Mouse (Mus musculus): ENCODE measurements around the gene Rpl23a.
"Not testable (repeated sequence)": the region's sequence is repeated elsewhere in the genome, so short reads cannot be mapped to it uniquely, and the experiment has no call there.

Gene Rpl23a

GRCm38 (mm10) chr11:78184702-78185101 is 1.3 kb upstream of the Rpl23a start:
- in situ Hi-C loops (cut with MboI, MseI) = not testable (repeated sequence)

GRCm38 (mm10) chr11:78183884-78184514 is 615 bp upstream of the Rpl23a start:
- in situ Hi-C loops (cut with MboI, MseI) = no loop called here

- in situ Hi-C loops (cut with MboI, MseI) = no loop called here
These were observed 934 bp downstream of the Rpl23a start for GRCm38 (mm10) chr11:78182450-78182849.

- in situ Hi-C loops (cut with MboI, MseI) = no loop called here
These were observed 1.5 kb downstream of the Rpl23a start for GRCm38 (mm10) chr11:78181830-78182357.

- in situ Hi-C loops (cut with MboI, MseI) = no loop called here
These were observed 3.2 kb downstream of the Rpl23a start for GRCm38 (mm10) chr11:78180081-78180761.

- in situ Hi-C loops (cut with MboI, MseI) = loop anchor here in 1 of 2 experiments (10.0 kb wide), 1 partner anchor 955 kb away; no protein-coding TSS in a partner anchor
These were observed 3.9 kb downstream of the Rpl23a start for GRCm38 (mm10) chr11:78179438-78179999.

GRCm38 (mm10) chr11:78178859-78179437 is 4.4 kb downstream of the Rpl23a start:
- in situ Hi-C loops (cut with MboI, MseI) = loop anchor here in 1 of 2 experiments (10.0 kb wide), 1 partner anchor 956 kb away; no protein-coding TSS in a partner anchor

GRCm38 (mm10) chr11:78177903-78178858 is 5.2 kb downstream of the Rpl23a start:
- in situ Hi-C loops (cut with MboI, MseI) = loop anchor here in 1 of 2 experiments (10.0 kb wide), 1 partner anchor 957 kb away; no protein-coding TSS in a partner anchor

- in situ Hi-C loops (cut with MboI, MseI) = loop anchor here in 1 of 2 experiments (10.0 kb wide), 1 partner anchor 957 kb away; no protein-coding TSS in a partner anchor
These were observed 5.9 kb downstream of the Rpl23a start for GRCm38 (mm10) chr11:78177437-78177836.

- in situ Hi-C loops (cut with MboI, MseI) = loop anchor here in 1 of 2 experiments (10.0 kb wide), 1 partner anchor 958 kb away; no protein-coding TSS in a partner anchor
These were observed 6.5 kb downstream of the Rpl23a start for GRCm38 (mm10) chr11:78176905-78177331.

- in situ Hi-C loops (cut with MboI, MseI) = loop anchor here in 1 of 2 experiments (10.0 kb wide), 1 partner anchor 958 kb away; no protein-coding TSS in a partner anchor
These were observed 7.0 kb downstream of the Rpl23a start, which contains the start of the genes Nek8 and Tlcd1 for GRCm38 (mm10) chr11:78176402-78176862. Gene Nek8, minus strand, starts transcription at chr11:78176675. Gene Tlcd1, plus strand, starts transcription at chr11:78176711.

- in situ Hi-C loops (cut with MboI, MseI) = loop anchor here in 1 of 2 experiments (10.0 kb wide), 1 partner anchor 959 kb away; no protein-coding TSS in a partner anchor
These were observed 7.5 kb downstream of the Rpl23a start for GRCm38 (mm10) chr11:78175771-78176401.

GRCm38 (mm10) chr11:78174506-78174905 is 8.9 kb downstream of the Rpl23a start:
- in situ Hi-C loops (cut with MboI, MseI) = loop anchor here in 1 of 2 experiments (10.0 kb wide), 1 partner anchor 960 kb away; no protein-coding TSS in a partner anchor

GRCm38 (mm10) chr11:78172748-78173383 is 10.5 kb downstream of the Rpl23a start:
- in situ Hi-C loops (cut with MboI, MseI) = loop anchor here in 1 of 2 experiments (10.0 kb wide), 1 partner anchor 962 kb away; no protein-coding TSS in a partner anchor

- in situ Hi-C loops (cut with MboI, MseI) = loop anchor here in 1 of 2 experiments (10.0 kb wide), 1 partner anchor 963 kb away; no protein-coding TSS in a partner anchor
These were observed 11.2 kb downstream of the Rpl23a start for GRCm38 (mm10) chr11:78172034-78172747.

- in situ Hi-C loops (cut with MboI, MseI) = loop anchor here in 1 of 2 experiments (10.0 kb wide), 1 partner anchor 963 kb away; no protein-coding TSS in a partner anchor
These were observed 12.1 kb downstream of the Rpl23a start for GRCm38 (mm10) chr11:78171328-78171727.

GRCm38 (mm10) chr11:78170306-78170705 is 13.1 kb downstream of the Rpl23a start:
- in situ Hi-C loops (cut with MboI, MseI) = loop anchor here in 1 of 2 experiments (10.0 kb wide), 1 partner anchor 964 kb away; no protein-coding TSS in a partner anchor
